10 mouse cellular contexts compared by ENCODE assay signal in genomic region chr11:112840495-112840828, GRCm38 (mm10). TPM values are rescaled to one million over a fixed set of nuclear protein-coding genes. Genes with fewer than 3 reads are reported as not detected.
DNase-seq lines count a peak whose midpoint lies in the region; ATAC-seq and TF ChIP-seq lines count a peak whose summit lies in the region.
"Had no signal": no experiment of that assay in that cellular context is flagged by ENCODE, and none has a peak within 500 bp of the region (broad histone marks: within the 10 kb centered on the region; RNA-seq: fewer than 3 reads in every experiment).

No protein-coding gene starts in this region.

- no peak for TF ChIP-seq POLR2A in brain, embryonic 14.5 days (IDR thresholded peaks at IDR 0.05; ENCODE audit: borderline replicate concordance, extremely low read depth, insufficient read depth, insufficient read length, poor library complexity, severe bottlenecking)

- no peaks in the 10 kb centered on the region for H3K36me3 ChIP-seq in heart, postnatal 0 days (replicated peaks; ENCODE audit: control insufficient read depth, insufficient read depth, low read length)
- no peaks in the 10 kb centered on the region for H3K36me3 ChIP-seq in hindbrain, embryonic 13.5 days
- no peaks in the 10 kb centered on the region for H3K36me3 ChIP-seq in midbrain, embryonic 16.5 days (ENCODE audit: control insufficient read depth, insufficient read depth, low read length)

- ATAC-seq in heart, postnatal 0 days (ENCODE audit: insufficient read depth, low read depth): no peak
- ATAC-seq in hindbrain, embryonic 13.5 days (ENCODE audit: low FRiP score): no peak
- ATAC-seq in midbrain, embryonic 16.5 days: peak; percentile 54
- ATAC-seq: inflammation-experienced regulatory T-cells, adult 6 months had no signal

- peak overlapping the region; percentile 16; the same call in 1 of the 2 replicates for H3K4me3 ChIP-seq in heart, postnatal 0 days (ENCODE audit: low read depth, low read length)
- H3K4me3 ChIP-seq in hindbrain, embryonic 13.5 days: no peak overlapping the region
- no peak overlapping the region for H3K4me3 ChIP-seq in midbrain, embryonic 16.5 days (ENCODE audit: low read depth, low read length)
- H3K4me3 ChIP-seq in gastrocnemius, adult 2 months: no peak overlapping the region

- TF ChIP-seq EP300 in heart, postnatal 0 days (IDR thresholded peaks at IDR 0.05; ENCODE audit: low read depth): no peak

- H3K4me1 ChIP-seq in heart, postnatal 0 days (ENCODE audit: control insufficient read depth, insufficient read depth): peaks cover 5% of the 10 kb centered on the region; the same call in 1 of the 2 replicates
- H3K4me1 ChIP-seq in hindbrain, embryonic 13.5 days (replicated peaks): peaks cover 10% of the 10 kb centered on the region
- H3K4me1 ChIP-seq in midbrain, embryonic 16.5 days (ENCODE audit: control insufficient read depth, insufficient read depth, low read length): peaks cover 8% of the 10 kb centered on the region; the same call in 1 of the 2 replicates

- no peak for DNase-seq in heart, postnatal 0 days (ENCODE audit: low spot score)
- DNase-seq in heart, adult 18-20 months: no peak
- peak; percentile 90 for DNase-seq in brain, embryonic 14.5 days (ENCODE audit: low read depth)
- no peak for DNase-seq in gastrocnemius, adult 2 months
- DNase-seq in frontal cortex, postnatal 10 days (ENCODE audit: low spot score in 2 of 2): no peak
- DNase-seq in urinary bladder, postnatal 10 days (ENCODE audit: low spot score): no peak
- DNase-seq: left cerebral cortex, postnatal 4 days had no signal

- no peak overlapping the region for H3K27ac ChIP-seq in heart, postnatal 0 days (ENCODE audit: low read depth)
- peak overlapping the region; percentile 70 for H3K27ac ChIP-seq in hindbrain, embryonic 13.5 days
- H3K27ac ChIP-seq in midbrain, embryonic 16.5 days (ENCODE audit: low read length): peak overlapping the region; percentile 66
- no peak overlapping the region for H3K27ac ChIP-seq in gastrocnemius, adult 2 months

- peak overlapping the region; percentile 50 for H3K4me2 ChIP-seq in heart, postnatal 0 days (ENCODE audit: low read depth, low read length)
- peak overlapping the region; percentile 25 for H3K4me2 ChIP-seq in hindbrain, embryonic 13.5 days
- no peak overlapping the region for H3K4me2 ChIP-seq in midbrain, embryonic 16.5 days (ENCODE audit: low read length)

- no peak overlapping the region for H3K9ac ChIP-seq in heart, postnatal 0 days (replicated peaks; ENCODE audit: low read depth, low read length)
- H3K9ac ChIP-seq in hindbrain, embryonic 13.5 days: no peak overlapping the region
- no peak overlapping the region for H3K9ac ChIP-seq in midbrain, embryonic 16.5 days (ENCODE audit: low read depth, low read length)

- intact Hi-C loops in gastrocnemius, adult 2 months (cut with DNase I): no loop called here

- WGBS in heart, postnatal 0 days: 9% methylated on average over 10 of the region's 10 CpGs
- 8% methylated on average over 10 of the region's 10 CpGs for WGBS in hindbrain, embryonic 13.5 days
- WGBS in midbrain, embryonic 16.5 days: 11% methylated on average over 10 of the region's 10 CpGs

- no peaks in the 10 kb centered on the region for H3K27me3 ChIP-seq in heart, postnatal 0 days (ENCODE audit: control insufficient read depth, insufficient read depth, low read length)
- no peaks in the 10 kb centered on the region for H3K27me3 ChIP-seq in hindbrain, embryonic 13.5 days
- no peaks in the 10 kb centered on the region for H3K27me3 ChIP-seq in midbrain, embryonic 16.5 days (ENCODE audit: control insufficient read depth, insufficient read depth, low read depth, low read length)

- H3K9me3 ChIP-seq in heart, postnatal 0 days (replicated peaks; ENCODE audit: control insufficient read depth, low read length): no peaks in the 10 kb centered on the region
- H3K9me3 ChIP-seq in hindbrain, embryonic 13.5 days: no peaks in the 10 kb centered on the region
- no peaks in the 10 kb centered on the region for H3K9me3 ChIP-seq in midbrain, embryonic 16.5 days (replicated peaks; ENCODE audit: control insufficient read depth, low read length, poor library complexity, severe bottlenecking)

- no peak for TF ChIP-seq CTCF in heart, postnatal 0 days (IDR thresholded peaks at IDR 0.05; ENCODE audit: low read depth)
- TF ChIP-seq CTCF in brain, embryonic 14.5 days (IDR thresholded peaks at IDR 0.05; ENCODE audit: borderline replicate concordance, extremely low read depth, insufficient read depth, insufficient read length): no peak
- TF ChIP-seq CTCF in gastrocnemius, adult 2 months (IDR thresholded peaks at IDR 0.05): no peak

RNA-seq across cellular contexts. Expression of gene Sox9, which starts 58.4 kb away (rescaled TPM):
- total RNA-seq in heart, postnatal 0 days (2014; rRNA removed; ENCODE audit: low replicate concordance): 0.50 and 3.4 TPM in 2 replicates
- 9.5 and 10.5 TPM in 2 replicates for polyA plus RNA-seq in heart, postnatal 0 days (2015; fragmentation: Nextera tagmentation; extraction: Ambion mirVana)
- 1 to 10 TPM; 1.0 to 1.2 TPM for total RNA-seq in heart, adult 18-20 months (2021)
- 24.1 and 33.2 TPM in 2 replicates for polyA plus RNA-seq in brain, embryonic 14.5 days (2012; rRNA removed)
- polyA plus RNA-seq in hindbrain, embryonic 13.5 days (2015; fragmentation: Nextera tagmentation; extraction: Ambion mirVana): 54.7 and 66.4 TPM in 2 replicates
- 42.4 and 45.9 TPM in 2 replicates for polyA plus RNA-seq in midbrain, embryonic 16.5 days (2015; fragmentation: Nextera tagmentation; extraction: Ambion mirVana)
- total RNA-seq in gastrocnemius, adult 2 months (2021): 1 to 10 TPM; 2.3 to 3.4 TPM
- polyA plus RNA-seq: inflammation-experienced regulatory T-cells, adult 6 months had no signal

Comparison
In these comparisons a context has a peak if more than half of its experiments do, and no peak if none do; other contexts are left out.
1. H3K27ac ChIP-seq: peak in hindbrain, embryonic 13.5 days (single experiment) and midbrain, embryonic 16.5 days (single experiment); none in heart, postnatal 0 days (single experiment) and gastrocnemius, adult 2 months (single experiment).